Mouse (Mus musculus) myocyte (in vitro differentiated cells): ENCODE measurements around the gene Smim17.

Experiments used
- TCF12 ChIP-seq: IDR thresholded peaks from one replicate; pipeline ENCODE4 v1.6.1; 2011; ENCODE audit warnings: mild to moderate bottlenecking, control low read depth; ENCODE audit not compliant: poor library complexity, insufficient read depth, severe bottlenecking
- TCF3 ChIP-seq: IDR thresholded peaks from one replicate; pipeline ENCODE4 v1.6.1; 2011; ENCODE audit warnings: low read depth, control low read depth; ENCODE audit not compliant: insufficient read length

DNA sequence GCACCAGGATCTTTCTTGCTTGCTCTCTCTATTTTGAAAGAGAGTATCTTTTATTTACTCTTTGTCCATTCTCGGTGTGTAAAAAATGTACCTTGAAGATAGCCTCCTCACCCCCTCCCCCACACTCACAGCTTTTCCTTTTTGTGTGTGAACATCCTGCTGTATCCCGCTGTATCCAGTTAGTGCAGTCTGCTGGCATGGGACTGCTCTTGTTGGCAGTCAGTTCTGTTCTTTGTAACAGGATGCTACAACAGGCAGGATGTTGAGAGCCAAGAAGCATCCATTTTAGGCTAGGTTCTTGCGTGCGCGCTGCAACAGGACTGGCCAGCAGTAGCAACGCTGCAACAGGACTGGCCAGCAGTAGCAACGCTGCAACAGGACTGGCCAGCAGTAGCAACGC, 11.5 kb upstream of the Smim17 start:
- TF ChIP-seq TCF12 (no peak), TCF3 (no peak)
